Mouse (Mus musculus) embryonic facial prominence, embryonic 12.5 days (tissue): Measurements from ENCODE around the gene Pdgfb. TPM values are rescaled to one million over a fixed set of nuclear protein-coding genes. Genes with fewer than 3 reads are reported as not detected.

Experiments used
- ATAC-seq: fragments of 200-750 bp; cut with Nextera tagmentation; 2 replicates; pipeline ENCODE4 v1.8.0; 2017; ENCODE audit not compliant: insufficient number of reproducible peaks, insufficient read depth, low FRiP score, low TSS enrichment
- H3K27ac ChIP-seq: fragments of 300-500 bp; sonication (generic); 2 replicates; pipeline ENCODE4 v1.5.1; 2016; ENCODE audit warnings: mild to moderate bottlenecking
- H3K27me3 ChIP-seq: fragments of 300-500 bp; sonication (generic); 2 replicates; pipeline ENCODE4 v1.6.1; 2016; ENCODE audit warnings: mild to moderate bottlenecking, moderate library complexity
- H3K36me3 ChIP-seq: fragments of 300-500 bp; sonication (generic); 2 replicates; pipeline ENCODE4 v1.6.1; 2016; ENCODE audit warnings: mild to moderate bottlenecking
- H3K4me1 ChIP-seq: fragments of 300-500 bp; sonication (generic); 2 replicates; pipeline ENCODE4 v1.6.1; 2016
- H3K4me2 ChIP-seq: fragments of 300-500 bp; sonication (generic); replicated peaks from 2 replicates; pipeline ENCODE4 v1.6.1; 2016; ENCODE audit warnings: mild to moderate bottlenecking, moderate library complexity
- H3K4me3 ChIP-seq: fragments of 300-500 bp; sonication (generic); 2 replicates; pipeline ENCODE4 v1.5.1; 2016; ENCODE audit warnings: mild to moderate bottlenecking
- H3K9ac ChIP-seq: fragments of 300-500 bp; sonication (generic); 2 replicates; pipeline ENCODE4 v1.6.1; 2016; ENCODE audit warnings: mild to moderate bottlenecking, moderate library complexity
- H3K9me3 ChIP-seq: fragments of 300-500 bp; sonication (generic); 2 replicates; pipeline ENCODE4 v1.6.1; 2016; ENCODE audit warnings: mild to moderate bottlenecking, moderate library complexity
- WGBS: fragments of 180-500 bp; shearing (Covaris S2); methylation state at CpG from one replicate; pipeline ENCODE4 v1.1.7; 2016; 5-methylcytosine and 5-hydroxymethylcytosine counted together
- polyA plus RNA-seq: library from polyadenylated mRNA; unstranded; fragments of >200 nt; fragmentation: Nextera tagmentation; extraction: Ambion mirVana; gene quantifications from 2 replicates; pipeline ENCODE4 v1.2.1, GENCODE M21; 2016

Gene Pdgfb
- polyA plus RNA-seq, 1 experiment from 2014 or later: 3.4 TPM

GRCm38 (mm10) chr15:80051092-80051761 is 36.5 kb upstream of the Pdgfb start:
- Histone ChIP-seq H3K27ac (no peak overlapping the region), H3K27me3 (no peaks in the 10 kb centered on the region), H3K36me3 (no peaks in the 10 kb centered on the region), H3K4me2 (no peak overlapping the region), H3K4me1 (no peaks in the 10 kb centered on the region), H3K9ac (no peak overlapping the region), H3K4me3 (no peak overlapping the region), H3K9me3 (no peaks in the 10 kb centered on the region)
- ATAC-seq: no peak
- 78% methylated on average over 19 of the region's 19 CpGs for WGBS

- no peak for ATAC-seq
- Histone ChIP-seq H3K27me3 (no peaks in the 10 kb centered on the region), H3K9me3 (peaks cover 4% of the 10 kb centered on the region; the same call in 1 of the 2 replicates), H3K36me3 (no peaks in the 10 kb centered on the region), H3K4me2 (no peak overlapping the region), H3K9ac (no peak overlapping the region), H3K27ac (no peak overlapping the region), H3K4me3 (no peak overlapping the region), H3K4me1 (no peaks in the 10 kb centered on the region)
- 66% methylated on average over 4 of the region's 4 CpGs for WGBS
Measured at GRCm38 (mm10) chr15:80050093-80050492, 35.3 kb upstream of the Pdgfb start.

GRCm38 (mm10) chr15:80047973-80048372 is 33.2 kb upstream of the Pdgfb start:
- H3K36me3 ChIP-seq: no peaks in the 10 kb centered on the region
- no peak overlapping the region for H3K4me2 ChIP-seq
- H3K9me3 ChIP-seq: peaks cover 4% of the 10 kb centered on the region; the same call in 1 of the 2 replicates
- H3K27ac ChIP-seq: no peak overlapping the region
- WGBS: 39% methylated on average over 5 of the region's 5 CpGs
- H3K27me3 ChIP-seq: no peaks in the 10 kb centered on the region
- no peak overlapping the region for H3K9ac ChIP-seq
- H3K4me1 ChIP-seq: no peaks in the 10 kb centered on the region
- no peak overlapping the region for H3K4me3 ChIP-seq
- ATAC-seq: no peak

- Histone ChIP-seq H3K4me3 (no peak overlapping the region), H3K36me3 (no peaks in the 10 kb centered on the region), H3K4me2 (no peak overlapping the region), H3K27me3 (no peaks in the 10 kb centered on the region), H3K9me3 (peaks cover 4% of the 10 kb centered on the region; the same call in 1 of the 2 replicates), H3K27ac (no peak overlapping the region), H3K4me1 (no peaks in the 10 kb centered on the region), H3K9ac (no peak overlapping the region)
- WGBS: 79% methylated on average over 2 of the region's 2 CpGs
- ATAC-seq: no peak
Measured at GRCm38 (mm10) chr15:80047242-80047641, 32.5 kb upstream of the Pdgfb start.

GRCm38 (mm10) chr15:80045749-80046148 is 31.0 kb upstream of the Pdgfb start:
- Histone ChIP-seq H3K36me3 (no peaks in the 10 kb centered on the region), H3K9ac (no peak overlapping the region), H3K4me3 (no peak overlapping the region), H3K9me3 (peaks cover 4% of the 10 kb centered on the region; the same call in 1 of the 2 replicates), H3K27ac (no peak overlapping the region), H3K27me3 (no peaks in the 10 kb centered on the region), H3K4me1 (no peaks in the 10 kb centered on the region), H3K4me2 (no peak overlapping the region)
- ATAC-seq: no peak
- 91% methylated on average over 2 of the region's 2 CpGs for whole genome bisulfite sequencing

GRCm38 (mm10) chr15:80044249-80044648 is 29.5 kb upstream of the Pdgfb start:
- no peak overlapping the region for H3K4me2 ChIP-seq
- ATAC-seq: no peak
- no peak overlapping the region for H3K4me3 ChIP-seq
- peaks cover 4% of the 10 kb centered on the region; the same call in 1 of the 2 replicates for H3K9me3 ChIP-seq
- H3K27me3 ChIP-seq: no peaks in the 10 kb centered on the region
- H3K36me3 ChIP-seq: no peaks in the 10 kb centered on the region
- H3K9ac ChIP-seq: no peak overlapping the region
- no peaks in the 10 kb centered on the region for H3K4me1 ChIP-seq
- 89% methylated on average over 10 of the region's 10 CpGs for WGBS
- H3K27ac ChIP-seq: no peak overlapping the region

- Histone ChIP-seq H3K4me1 (no peaks in the 10 kb centered on the region), H3K27ac (no peak overlapping the region), H3K9ac (no peak overlapping the region), H3K4me3 (no peak overlapping the region), H3K36me3 (no peaks in the 10 kb centered on the region), H3K9me3 (peaks cover 4% of the 10 kb centered on the region; the same call in 1 of the 2 replicates), H3K27me3 (no peaks in the 10 kb centered on the region), H3K4me2 (no peak overlapping the region)
- no peak for ATAC-seq
- WGBS: 61% methylated on average over 4 of the region's 4 CpGs
Measured at GRCm38 (mm10) chr15:80042152-80042551, 27.4 kb upstream of the Pdgfb start.

- WGBS: 98% methylated on average over 2 of the region's 2 CpGs
- no peak for ATAC-seq
- no peak overlapping the region for H3K4me2 ChIP-seq
Measured at GRCm38 (mm10) chr15:80038110-80038391, 23.3 kb upstream of the Pdgfb start.

GRCm38 (mm10) chr15:80037255-80038109 is 22.7 kb upstream of the Pdgfb start:
- no peaks in the 10 kb centered on the region for H3K4me1 ChIP-seq
- no peaks in the 10 kb centered on the region for H3K36me3 ChIP-seq
- no peak overlapping the region for H3K4me2 ChIP-seq
- ATAC-seq: no peak
- H3K9me3 ChIP-seq: no peaks in the 10 kb centered on the region
- no peak overlapping the region for H3K27ac ChIP-seq
- 82% methylated on average over 11 of the region's 11 CpGs for WGBS
- H3K4me3 ChIP-seq: no peak overlapping the region
- H3K9ac ChIP-seq: no peak overlapping the region
- H3K27me3 ChIP-seq: no peaks in the 10 kb centered on the region

More at GRCm38 (mm10) chr15:80038110-80038391, 23.3 kb upstream of the Pdgfb start:
- H3K27me3 ChIP-seq: no peaks in the 10 kb centered on the region
- no peaks in the 10 kb centered on the region for H3K9me3 ChIP-seq
- H3K36me3 ChIP-seq: no peaks in the 10 kb centered on the region
- no peaks in the 10 kb centered on the region for H3K4me1 ChIP-seq
- no peak overlapping the region for H3K4me3 ChIP-seq
- no peak overlapping the region for H3K27ac ChIP-seq
- no peak overlapping the region for H3K9ac ChIP-seq

GRCm38 (mm10) chr15:80035341-80035885 is 20.6 kb upstream of the Pdgfb start:
- Histone ChIP-seq H3K4me1 (no peaks in the 10 kb centered on the region), H3K4me2 (no peak overlapping the region), H3K27ac (no peak overlapping the region), H3K27me3 (no peaks in the 10 kb centered on the region), H3K36me3 (no peaks in the 10 kb centered on the region), H3K4me3 (no peak overlapping the region), H3K9ac (no peak overlapping the region), H3K9me3 (no peaks in the 10 kb centered on the region)
- WGBS: 81% methylated on average over 6 of the region's 6 CpGs
- no peak for ATAC-seq

GRCm38 (mm10) chr15:80034913-80035312 is 20.1 kb upstream of the Pdgfb start:
- Histone ChIP-seq H3K9me3 (no peaks in the 10 kb centered on the region), H3K27me3 (no peaks in the 10 kb centered on the region), H3K27ac (no peak overlapping the region), H3K4me1 (no peaks in the 10 kb centered on the region), H3K9ac (no peak overlapping the region), H3K36me3 (no peaks in the 10 kb centered on the region), H3K4me3 (no peak overlapping the region), H3K4me2 (no peak overlapping the region)
- no peak for ATAC-seq

GRCm38 (mm10) chr15:80034366-80034765 is 19.6 kb upstream of the Pdgfb start:
- ATAC-seq: no peak

More at GRCm38 (mm10) chr15:80034366-80034765, 19.6 kb upstream of the Pdgfb start:
- Histone ChIP-seq H3K4me1 (no peaks in the 10 kb centered on the region), H3K9me3 (no peaks in the 10 kb centered on the region), H3K9ac (no peak overlapping the region), H3K4me2 (no peak overlapping the region), H3K4me3 (no peak overlapping the region), H3K27ac (no peak overlapping the region), H3K36me3 (no peaks in the 10 kb centered on the region), H3K27me3 (no peaks in the 10 kb centered on the region)
- 62% methylated on average over 7 of the region's 7 CpGs for WGBS
